Mouse (Mus musculus) kidney, adult 9 months (tissue): ENCODE measurements at regions not wholly inside any gene's neighbourhood (a gene's known extent, or its start where the extent isn't known, plus 50 kb on each side); places are given as distances from the start of the nearest gene placed in this dataset.

Experiments used
- DNase-seq: peaks from one replicate; pipeline ENCODE4 v3.0.0; 2022

DNA sequence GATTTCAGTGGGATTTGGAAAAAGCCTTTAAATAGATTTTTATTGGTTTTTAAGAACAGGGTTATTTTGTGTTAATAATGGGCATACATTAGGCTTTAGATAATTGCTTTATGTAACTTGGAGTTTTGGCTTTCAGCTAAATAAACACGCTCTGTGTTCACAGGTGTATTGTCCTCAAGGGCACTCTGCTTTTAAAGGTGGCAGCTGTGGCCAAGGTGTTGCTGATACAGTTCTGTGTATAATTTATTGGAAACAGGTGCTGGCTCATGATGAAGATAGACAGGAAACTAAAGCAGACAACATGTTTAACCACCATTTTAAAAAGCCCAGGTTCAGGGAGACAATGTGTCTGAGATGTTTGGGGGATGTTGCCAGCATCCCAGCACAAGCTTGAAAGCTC lies 242.3 kb upstream of the Lrtm1 start:
- DNase-seq = no peak

DNA sequence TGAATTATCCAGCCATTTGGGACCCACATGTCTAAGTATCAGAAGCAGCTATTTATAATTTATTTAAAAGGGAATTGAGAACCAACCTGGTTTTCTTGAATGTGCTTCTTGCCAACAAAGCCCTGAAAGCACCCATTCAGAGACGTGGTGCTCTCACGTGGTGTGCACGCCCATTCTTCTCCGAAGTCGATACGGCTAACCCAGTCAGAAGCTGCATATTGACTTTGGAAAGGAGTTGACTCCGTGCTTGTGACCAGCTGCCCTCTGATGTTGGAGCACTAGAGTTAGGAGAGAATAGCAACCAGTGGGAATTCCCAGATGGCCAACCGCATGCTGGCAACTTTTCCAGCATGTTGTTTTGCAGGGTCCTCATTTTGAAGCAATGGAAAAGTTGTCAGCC lies 240.2 kb upstream of the Lrtm1 start:
- DNase-seq = no peak

DNA sequence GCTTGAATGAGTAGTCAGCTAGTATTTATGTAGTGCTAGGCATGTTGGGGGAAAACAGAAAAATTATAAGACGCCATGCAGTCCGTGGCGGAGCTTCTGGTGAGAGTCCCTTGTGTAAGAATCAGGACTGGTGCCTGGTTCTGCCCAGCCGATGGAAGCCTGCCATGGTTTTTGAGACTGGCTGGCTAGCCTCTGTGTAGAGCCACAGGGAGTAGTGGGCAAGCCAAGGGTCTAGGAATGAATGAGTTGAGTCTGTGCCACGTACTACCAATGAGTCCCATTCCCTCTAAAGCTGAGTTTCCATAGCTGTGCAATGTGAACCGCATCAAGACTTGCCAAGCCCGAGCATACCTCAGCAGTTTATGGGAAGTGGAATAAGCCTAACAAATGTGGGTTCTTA lies 236.3 kb upstream of the Lrtm1 start:
- no peak for DNase-seq

DNA sequence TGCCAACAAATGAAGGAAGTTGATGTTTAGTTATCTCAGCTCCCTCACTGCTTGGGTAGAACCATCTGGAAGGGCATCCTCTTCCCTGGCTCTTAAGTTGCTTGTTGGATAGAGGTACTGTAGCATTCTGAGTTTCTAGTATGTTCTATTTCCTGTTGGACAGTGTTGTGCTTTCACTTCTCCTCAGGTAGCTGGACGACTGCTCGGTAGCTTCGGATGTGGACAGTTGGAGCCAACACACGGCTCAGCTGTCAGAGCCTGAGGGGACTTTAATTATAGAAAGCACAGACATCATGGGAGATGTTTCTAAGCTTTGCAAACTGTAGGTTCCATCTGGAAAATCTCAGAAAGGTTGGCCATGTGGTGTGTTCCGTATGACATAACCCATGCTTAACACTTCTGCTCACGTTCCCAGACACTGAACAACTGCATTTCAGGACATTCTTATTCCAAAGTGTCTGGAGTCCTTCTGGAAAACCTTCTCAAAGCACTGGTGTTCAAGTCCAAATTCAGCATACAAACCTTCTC lies 233.8 kb upstream of the Lrtm1 start:
- no peak for DNase-seq

DNA sequence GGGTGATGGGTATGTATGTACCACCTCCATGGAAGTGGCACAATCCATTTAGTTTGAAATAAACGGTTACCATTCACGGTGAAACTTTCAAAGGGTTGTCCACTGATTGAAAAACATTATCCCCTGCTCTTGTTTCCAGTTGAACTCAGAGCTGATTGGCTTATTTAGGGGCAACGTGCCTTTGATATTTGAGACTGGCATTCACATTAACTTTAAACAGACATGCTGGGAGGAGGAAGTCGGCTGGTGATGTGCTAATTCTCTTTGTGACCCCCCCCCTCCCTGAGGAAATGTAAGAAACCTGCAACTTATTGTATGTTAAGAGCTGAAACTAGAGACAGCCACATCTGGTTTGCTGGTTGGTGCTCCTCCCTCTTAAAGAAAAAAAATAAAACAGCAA lies 219.7 kb upstream of the Lrtm1 start:
- DNase-seq = no peak

DNA sequence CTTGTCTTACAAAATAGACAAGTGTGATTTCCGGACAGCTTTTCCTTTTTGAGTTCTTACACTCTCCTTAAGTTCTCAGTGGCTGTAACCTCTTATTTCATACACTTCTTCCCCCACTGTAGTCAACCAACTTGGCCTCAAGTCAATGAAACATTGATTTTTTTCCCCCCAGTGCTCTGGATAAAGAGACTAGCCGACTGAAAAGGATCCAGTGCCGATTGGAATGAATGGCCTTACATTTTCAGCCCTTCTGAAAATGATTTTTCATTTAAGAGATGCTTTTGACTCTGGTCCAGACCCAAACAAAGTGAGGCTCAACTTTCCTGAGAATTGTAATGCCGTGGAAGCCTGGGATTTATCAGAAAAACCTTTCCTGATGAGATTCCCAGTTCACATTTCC lies 216.3 kb upstream of the Lrtm1 start:
- DNase-seq = no peak

DNA sequence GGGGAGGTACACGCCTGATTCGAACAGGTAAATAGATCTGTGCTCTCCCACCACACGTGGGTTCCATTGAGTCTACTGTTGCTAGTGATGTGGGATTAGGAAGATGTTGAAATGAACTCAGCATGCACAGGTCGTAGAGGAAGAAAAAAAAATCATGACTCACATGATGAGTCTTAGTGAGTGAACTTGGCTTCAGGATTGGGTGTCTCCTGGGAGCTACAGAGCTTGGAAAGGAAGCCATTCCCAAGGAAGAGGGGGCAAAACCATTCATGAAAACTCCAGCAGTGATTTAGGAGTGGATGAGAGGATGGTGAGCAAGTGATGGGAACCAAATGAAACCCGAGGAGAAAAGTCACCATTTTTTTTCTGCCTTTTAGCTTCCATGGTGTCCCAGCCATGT lies 215.9 kb upstream of the Lrtm1 start:
- no peak for DNase-seq

DNA sequence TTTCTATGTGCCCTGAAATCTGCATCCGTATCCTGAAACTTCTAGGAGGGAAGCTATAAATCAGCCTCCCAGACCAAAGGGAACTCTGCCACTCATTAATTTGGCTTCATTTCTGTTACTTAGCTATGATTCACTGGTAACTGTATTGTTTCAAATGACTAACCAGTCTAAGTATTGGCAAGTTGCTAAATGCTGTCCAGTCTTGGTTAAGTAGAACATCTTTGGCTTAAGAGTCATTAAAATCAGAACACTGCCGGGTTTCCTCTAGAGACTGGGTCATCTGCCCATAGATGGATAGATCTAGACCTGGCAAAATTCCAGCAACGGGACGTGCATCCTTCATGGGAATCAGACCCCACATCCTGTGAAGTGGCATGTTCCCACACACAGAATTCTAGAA lies 209.9 kb upstream of the Lrtm1 start:
- no peak for DNase-seq

DNA sequence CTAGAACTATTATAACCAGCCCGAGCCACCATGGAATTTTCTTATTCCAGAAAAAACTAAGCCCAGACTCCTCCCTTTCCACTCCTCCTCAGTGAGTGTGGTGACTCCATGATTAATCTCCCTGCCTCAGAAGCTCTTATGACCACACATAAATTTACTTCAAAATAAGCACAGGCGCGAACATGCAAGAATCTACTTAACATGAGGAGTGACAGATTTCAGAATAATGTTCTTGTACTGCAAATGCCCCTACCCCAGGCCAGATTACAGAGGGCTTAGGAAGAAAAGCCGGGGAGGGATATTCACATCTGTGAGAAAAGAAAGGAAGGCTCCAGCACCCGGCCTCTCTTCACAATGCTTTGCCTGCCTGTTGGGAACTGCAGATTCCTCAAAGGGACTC lies 208.7 kb upstream of the Lrtm1 start:
- DNase-seq = no peak

DNA sequence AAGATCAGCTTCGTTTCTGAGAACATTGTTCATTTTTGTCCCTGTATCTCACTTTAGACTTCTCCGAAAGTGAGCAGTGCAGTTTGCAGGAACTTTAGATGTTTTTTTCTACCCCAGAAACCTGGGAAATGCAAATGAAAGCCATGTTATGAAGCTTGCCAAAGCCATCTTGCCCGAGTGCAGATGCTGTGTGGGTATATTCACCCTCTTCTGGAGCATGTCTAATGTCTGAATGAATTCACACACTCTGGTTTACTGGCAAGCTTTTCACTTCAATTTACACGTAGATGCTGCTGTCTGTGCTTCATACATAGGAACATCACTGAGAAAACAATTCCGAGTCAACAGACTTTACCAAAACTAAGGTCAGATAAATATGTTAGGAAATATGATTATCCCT lies 197.0 kb upstream of the Lrtm1 start:
- no peak for DNase-seq

DNA sequence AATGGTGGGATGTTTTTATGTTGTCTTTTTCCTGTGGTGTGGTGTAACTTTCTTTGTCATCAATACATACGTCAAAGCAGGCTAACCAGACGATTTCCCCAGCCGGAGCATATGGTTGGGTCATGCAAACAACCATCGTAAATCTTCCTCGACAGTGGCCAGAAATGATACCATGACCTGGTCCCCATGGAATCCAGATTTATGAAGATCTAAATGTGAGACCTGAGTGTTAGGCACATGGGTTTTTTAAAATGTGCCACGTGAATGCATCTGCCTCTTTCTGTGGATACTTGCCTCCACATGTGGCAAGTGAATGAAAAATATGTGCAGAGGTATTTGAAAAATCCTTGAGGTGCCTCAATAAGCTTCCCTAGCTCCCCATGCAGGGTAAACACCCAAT lies 190.8 kb upstream of the Lrtm1 start:
- no peak for DNase-seq

DNA sequence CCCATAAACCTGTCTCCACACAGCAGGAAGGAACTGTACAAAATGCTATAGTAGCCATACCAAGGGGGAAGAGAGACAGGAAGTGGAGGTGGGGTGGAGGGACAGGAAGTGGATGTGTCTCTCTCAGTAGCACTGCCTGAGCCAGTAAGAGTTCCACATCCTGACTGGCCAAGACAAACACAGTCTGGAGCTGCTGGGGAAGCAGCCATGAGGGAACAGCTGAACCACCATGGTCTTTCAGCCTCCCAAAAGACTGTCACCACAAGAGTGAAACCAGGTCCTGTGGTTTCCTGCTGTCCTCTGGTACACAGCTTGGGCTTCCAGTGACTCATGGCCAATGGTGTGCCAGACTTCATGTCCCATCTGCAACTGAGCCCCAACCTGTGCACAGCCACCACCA lies 180.9 kb upstream of the Lrtm1 start:
- no peak for DNase-seq

DNA sequence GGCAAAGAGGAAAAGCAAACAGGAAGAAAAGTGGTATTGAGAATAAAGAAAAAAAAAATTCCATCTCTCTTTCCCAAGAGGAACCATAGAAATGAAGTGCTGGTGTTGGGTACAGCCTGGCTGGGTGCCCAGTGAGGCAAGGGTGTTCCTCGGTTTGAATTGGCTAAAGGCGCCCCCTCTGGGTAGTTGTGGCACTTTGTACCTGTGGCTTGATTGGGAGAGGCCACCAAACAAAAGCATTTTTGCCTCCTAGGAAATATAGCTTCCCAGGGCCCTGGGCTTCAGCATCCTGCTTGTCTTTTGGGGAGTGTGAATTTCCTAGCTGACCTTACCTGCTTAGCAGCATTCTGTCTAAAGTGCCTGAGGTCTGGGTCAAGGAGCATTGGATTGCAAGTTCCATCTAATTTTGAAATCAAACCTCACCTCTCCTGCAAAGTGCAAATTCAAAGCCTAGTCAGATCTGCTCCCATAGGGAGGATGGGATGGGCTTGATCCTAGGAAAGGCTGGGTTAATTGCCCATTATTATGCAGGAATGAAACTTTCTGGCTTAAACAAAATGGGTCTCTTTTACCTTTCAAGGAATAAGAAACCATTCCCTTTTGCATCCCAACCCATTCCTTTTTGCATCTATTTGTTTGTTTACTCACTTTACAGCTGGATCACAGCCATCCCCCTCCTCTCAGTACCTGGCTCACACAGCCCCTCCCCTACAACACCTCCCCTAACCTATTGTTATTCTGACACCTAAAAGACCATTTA lies 169.0 kb upstream of the Lrtm1 start:
- DNase-seq = peak; percentile 50
